Mouse (Mus musculus) hindbrain, embryonic 12.5 days (tissue): ENCODE data around the gene Prss35. TPM values are rescaled to one million over a fixed set of nuclear protein-coding genes. Genes with fewer than 3 reads are reported as not detected.

Experiments used
- ATAC-seq: fragments of 200-750 bp; cut with Nextera tagmentation; 2 replicates; pipeline ENCODE4 v1.8.0; 2017; ENCODE audit warnings: moderate TSS enrichment; ENCODE audit not compliant: low FRiP score
- H3K27ac ChIP-seq: fragments of 300-500 bp; sonication (generic); 2 replicates; pipeline ENCODE4 v1.5.1; 2016; ENCODE audit warnings: mild to moderate bottlenecking
- H3K27me3 ChIP-seq: fragments of 300-500 bp; sonication (generic); 2 replicates; pipeline ENCODE4 v1.6.1; 2016; ENCODE audit warnings: mild to moderate bottlenecking
- H3K36me3 ChIP-seq: fragments of 300-500 bp; sonication (generic); 2 replicates; pipeline ENCODE4 v1.6.1; 2016; ENCODE audit warnings: mild to moderate bottlenecking
- H3K4me1 ChIP-seq: fragments of 300-500 bp; sonication (generic); 2 replicates; pipeline ENCODE4 v1.6.1; 2016
- H3K4me2 ChIP-seq: fragments of 300-500 bp; sonication (generic); replicated peaks from 2 replicates; pipeline ENCODE4 v1.6.1; 2016; ENCODE audit warnings: mild to moderate bottlenecking
- H3K4me3 ChIP-seq: fragments of 300-500 bp; sonication (generic); 2 replicates; pipeline ENCODE4 v1.5.1; 2016; ENCODE audit warnings: mild to moderate bottlenecking
- H3K9ac ChIP-seq: fragments of 300-500 bp; sonication (generic); 2 replicates; pipeline ENCODE4 v1.6.1; 2016; ENCODE audit warnings: mild to moderate bottlenecking, moderate library complexity
- H3K9me3 ChIP-seq: fragments of 300-500 bp; sonication (generic); replicated peaks from 2 replicates; pipeline ENCODE4 v1.6.1; 2016; ENCODE audit warnings: mild to moderate bottlenecking
- WGBS: fragments of 180-500 bp; shearing (Covaris S2); methylation state at CpG from one replicate; pipeline ENCODE4 v1.1.7; 2016; 5-methylcytosine and 5-hydroxymethylcytosine counted together
- polyA plus RNA-seq: library from polyadenylated mRNA; unstranded; fragments of >200 nt; fragmentation: Nextera tagmentation; extraction: Ambion mirVana; gene quantifications from 2 replicates; pipeline ENCODE4 v1.2.1, GENCODE M21; 2016

Gene Prss35
- polyA plus RNA-seq, 1 experiment from 2014 or later, result 5.6 TPM

DNA sequence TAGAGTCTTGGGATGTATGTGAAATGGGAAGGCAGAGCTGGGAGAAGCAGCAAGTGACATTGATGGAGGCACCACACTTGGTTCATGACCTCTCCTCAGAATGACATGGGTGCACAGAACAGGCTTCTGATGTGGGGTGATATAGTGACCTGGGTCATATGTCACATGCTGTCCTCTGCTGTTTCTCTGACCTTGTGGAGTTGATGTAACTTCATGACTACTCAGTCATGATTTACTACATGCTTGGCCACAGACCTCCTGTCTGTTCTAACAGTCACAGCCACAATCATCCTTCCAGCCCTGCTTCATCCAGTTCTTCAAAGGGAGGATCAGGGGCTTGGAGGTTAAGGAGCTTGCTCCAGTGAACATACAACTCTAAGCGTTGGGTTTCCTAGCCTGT is 5.4 kb upstream of the Prss35 start:
- no peak overlapping the region for H3K4me2 ChIP-seq
- no peak overlapping the region for H3K27ac ChIP-seq
- 78% methylated on average over 1 of the region's 1 CpGs for WGBS
- H3K9me3 ChIP-seq, result no peaks in the 10 kb centered on the region
- H3K4me3 ChIP-seq, result no peak overlapping the region
- peaks cover 4% of the 10 kb centered on the region for H3K4me1 ChIP-seq
- H3K9ac ChIP-seq, result no peak overlapping the region
- H3K36me3 ChIP-seq, result no peaks in the 10 kb centered on the region
- ATAC-seq, result no peak
- H3K27me3 ChIP-seq, result no peaks in the 10 kb centered on the region

DNA sequence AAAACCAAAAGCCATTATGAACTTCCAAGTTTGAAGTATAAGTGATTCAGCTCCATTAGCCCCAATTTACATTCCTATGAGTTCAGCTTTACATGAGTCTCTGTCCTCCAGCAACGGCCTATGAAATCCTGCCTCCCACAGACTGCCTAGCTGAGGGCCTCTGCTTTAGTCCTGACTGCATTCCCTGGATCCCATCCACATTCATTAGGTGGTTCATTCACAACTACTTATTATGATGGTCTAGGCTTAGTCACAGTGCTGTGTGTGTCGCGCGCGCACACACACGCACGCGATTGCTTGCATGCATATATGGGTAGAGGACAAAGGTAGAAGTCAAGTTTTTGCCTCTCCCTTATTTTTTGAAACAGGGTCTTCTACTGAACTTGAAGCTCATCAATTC is 4.6 kb upstream of the Prss35 start:
- Histone ChIP-seq H3K4me2 (no peak overlapping the region), H3K4me3 (no peak overlapping the region), H3K9me3 (no peaks in the 10 kb centered on the region), H3K27me3 (no peaks in the 10 kb centered on the region), H3K27ac (no peak overlapping the region), H3K4me1 (peaks cover 9% of the 10 kb centered on the region), H3K36me3 (no peaks in the 10 kb centered on the region), H3K9ac (no peak overlapping the region)
- ATAC-seq, result no peak
- 95% methylated on average over 8 of the region's 8 CpGs for WGBS

- Histone ChIP-seq H3K4me2 (no peak overlapping the region), H3K36me3 (no peaks in the 10 kb centered on the region), H3K9ac (no peak overlapping the region), H3K4me3 (no peak overlapping the region), H3K4me1 (peaks cover 9% of the 10 kb centered on the region), H3K27me3 (no peaks in the 10 kb centered on the region), H3K9me3 (no peaks in the 10 kb centered on the region), H3K27ac (no peak overlapping the region)
- 28% methylated on average over 3 of the region's 3 CpGs for WGBS
- no peak for ATAC-seq
These were observed 3.5 kb upstream of the Prss35 start for GRCm38 (mm10) chr9:86739971-86740370.

DNA sequence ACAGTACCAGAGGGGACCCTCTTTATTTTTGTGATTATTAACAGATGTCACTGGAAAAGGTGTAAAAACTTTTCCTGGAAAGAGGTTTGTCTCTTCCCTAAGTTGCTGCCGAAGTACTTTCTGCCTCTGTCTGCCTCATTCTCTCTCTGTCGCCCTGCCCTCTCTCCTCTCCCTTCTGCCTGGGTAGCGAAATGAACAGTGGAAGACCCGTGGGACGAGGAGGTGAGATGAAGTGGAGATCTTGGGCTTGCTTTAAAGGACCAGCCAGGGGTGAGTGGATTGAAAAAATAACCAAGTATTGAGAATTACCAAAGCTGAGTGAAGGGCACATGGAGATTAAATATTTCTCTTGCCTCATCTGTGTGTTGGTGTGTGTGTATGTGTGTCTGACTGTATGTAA is 592 bp downstream of the Prss35 start:
- Histone ChIP-seq H3K36me3 (no peaks in the 10 kb centered on the region), H3K27me3 (no peaks in the 10 kb centered on the region), H3K4me3 (no peak overlapping the region), H3K4me2 (peak overlapping the region; percentile 68), H3K9me3 (no peaks in the 10 kb centered on the region), H3K4me1 (peaks cover 9% of the 10 kb centered on the region), H3K9ac (no peak overlapping the region), H3K27ac (no peak overlapping the region)
- WGBS, result 28% methylated on average over 5 of the region's 5 CpGs
- ATAC-seq, result no peak

DNA sequence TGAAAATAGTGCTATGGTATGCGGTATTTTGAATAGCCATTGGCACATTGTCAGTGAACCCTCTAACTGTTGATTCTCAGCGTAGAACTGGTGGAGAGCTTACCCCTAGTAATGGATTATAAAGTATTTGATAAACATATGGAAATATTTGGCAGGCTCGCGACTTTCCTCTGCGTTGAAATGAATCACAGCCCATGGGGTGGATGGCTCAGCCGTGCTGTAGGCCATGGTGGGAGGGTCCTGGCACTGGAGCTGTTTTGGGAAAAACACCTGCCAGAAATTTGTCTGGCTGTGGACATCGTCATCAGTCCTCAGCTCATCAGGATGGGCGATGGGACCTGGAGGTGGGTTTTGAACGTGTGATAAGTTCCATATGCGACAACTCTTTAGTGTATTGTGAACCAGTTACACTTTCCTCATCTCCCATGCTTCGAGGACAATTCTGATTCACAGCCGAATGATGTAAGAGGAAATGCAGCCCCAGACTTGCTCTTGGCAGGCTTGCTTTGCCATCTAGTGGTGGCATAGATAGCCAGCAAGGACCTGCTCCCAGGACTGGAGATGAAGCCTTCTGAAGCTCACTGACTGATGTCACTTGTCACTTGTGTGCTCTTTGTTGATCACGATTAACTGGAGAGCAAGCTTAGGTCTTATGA is 2.6 kb downstream of the Prss35 start:
- Histone ChIP-seq H3K9me3 (no peaks in the 10 kb centered on the region), H3K4me1 (peaks cover 9% of the 10 kb centered on the region), H3K27ac (no peak overlapping the region), H3K9ac (no peak overlapping the region), H3K4me2 (no peak overlapping the region), H3K36me3 (no peaks in the 10 kb centered on the region), H3K4me3 (no peak overlapping the region), H3K27me3 (no peaks in the 10 kb centered on the region)
- WGBS, result 37% methylated on average over 13 of the region's 13 CpGs
- peak; percentile 67 for ATAC-seq

- Histone ChIP-seq H3K9ac (no peak overlapping the region), H3K27ac (no peak overlapping the region), H3K4me1 (0 out of 2 replicates have a peak, but pooled peaks cover 3% of the 10 kb centered on the region), H3K4me3 (no peak overlapping the region), H3K9me3 (no peaks in the 10 kb centered on the region), H3K4me2 (no peak overlapping the region), H3K36me3 (peaks cover 4% of the 10 kb centered on the region; the same call in 1 of the 2 replicates), H3K27me3 (no peaks in the 10 kb centered on the region)
- WGBS, result 51% methylated on average over 8 of the region's 8 CpGs
- no peak for ATAC-seq
These were observed 19.3 kb downstream of the Prss35 start for GRCm38 (mm10) chr9:86762477-86763376.

DNA sequence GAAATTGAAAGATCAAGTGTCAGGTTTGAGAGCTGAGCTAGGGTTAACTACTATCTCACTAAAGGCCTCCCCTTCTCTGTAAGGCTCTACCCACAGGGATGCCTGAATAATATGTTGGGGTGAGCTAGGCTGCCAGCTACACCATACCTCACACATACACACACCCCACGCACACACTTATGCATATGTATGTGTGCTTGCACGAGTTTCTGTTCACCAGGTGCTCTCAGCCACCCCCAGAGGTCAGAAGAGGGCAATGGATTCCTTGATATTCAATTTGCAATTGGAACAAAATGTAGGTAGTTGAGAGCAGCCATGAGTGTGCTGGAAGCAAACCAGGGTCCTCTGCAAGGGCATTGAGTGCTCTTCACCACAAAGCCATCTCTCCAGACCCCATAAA is 20.6 kb downstream of the Prss35 start:
- no peaks in the 10 kb centered on the region for H3K27me3 ChIP-seq

DNA sequence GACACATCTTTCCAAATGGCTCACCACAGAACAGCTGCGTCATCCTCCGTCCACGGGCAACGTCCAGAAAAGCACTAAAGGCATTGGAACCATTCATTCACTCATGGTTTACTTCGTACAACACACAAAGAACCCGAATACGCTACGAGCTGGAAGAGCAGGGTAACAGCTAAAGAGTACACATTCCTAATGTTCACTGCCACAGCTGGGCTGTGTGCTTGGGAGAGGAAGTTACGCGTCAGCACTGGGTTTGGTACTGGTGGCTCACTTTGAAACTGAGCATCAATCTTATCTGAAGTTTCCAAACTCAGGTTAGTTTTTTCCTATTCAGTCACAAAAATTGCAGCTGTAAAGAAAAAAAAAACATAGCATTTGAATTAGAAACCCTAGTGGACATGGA is 23.5 kb downstream of the Prss35 start:
- 75% methylated on average over 10 of the region's 10 CpGs for WGBS
- Histone ChIP-seq H3K4me3 (no peak overlapping the region), H3K4me2 (no peak overlapping the region), H3K36me3 (peaks cover 8% of the 10 kb centered on the region; the same call in 1 of the 2 replicates), H3K27me3 (no peaks in the 10 kb centered on the region), H3K9ac (no peak overlapping the region), H3K27ac (no peak overlapping the region), H3K9me3 (no peaks in the 10 kb centered on the region), H3K4me1 (0 out of 2 replicates have a peak, but pooled peaks cover 3% of the 10 kb centered on the region)
- no peak for ATAC-seq

More for the DNA sequence above, 20.6 kb downstream of the Prss35 start:
- H3K9me3 ChIP-seq, result no peaks in the 10 kb centered on the region
- H3K4me3 ChIP-seq, result no peak overlapping the region
- H3K27ac ChIP-seq, result no peak overlapping the region
- no peak overlapping the region for H3K4me2 ChIP-seq
- no peak for ATAC-seq
- 0 out of 2 replicates have a peak, but pooled peaks cover 3% of the 10 kb centered on the region for H3K4me1 ChIP-seq
- no peak overlapping the region for H3K9ac ChIP-seq
- WGBS, result 62% methylated on average over 2 of the region's 2 CpGs
- peaks cover 4% of the 10 kb centered on the region; the same call in 1 of the 2 replicates for H3K36me3 ChIP-seq

GRCm38 (mm10) chr9:86772897-86773296 is 29.4 kb downstream of the Prss35 start:
- H3K4me3 ChIP-seq, result no peak overlapping the region
- H3K27ac ChIP-seq, result no peak overlapping the region
- 89% methylated on average over 3 of the region's 3 CpGs for WGBS
- H3K9ac ChIP-seq, result no peak overlapping the region
- 0 out of 2 replicates have a peak, but pooled peaks cover 18% of the 10 kb centered on the region for H3K36me3 ChIP-seq
- no peaks in the 10 kb centered on the region for H3K9me3 ChIP-seq
- H3K27me3 ChIP-seq, result no peaks in the 10 kb centered on the region
- H3K4me1 ChIP-seq, result no peaks in the 10 kb centered on the region
- ATAC-seq, result no peak
- H3K4me2 ChIP-seq, result no peak overlapping the region

GRCm38 (mm10) chr9:86773996-86774395 is 30.5 kb downstream of the Prss35 start:
- WGBS, result 85% methylated on average over 8 of the region's 8 CpGs
- Histone ChIP-seq H3K36me3 (0 out of 2 replicates have a peak, but pooled peaks cover 18% of the 10 kb centered on the region), H3K9ac (no peak overlapping the region), H3K4me2 (no peak overlapping the region), H3K27me3 (no peaks in the 10 kb centered on the region), H3K27ac (no peak overlapping the region), H3K4me3 (no peak overlapping the region), H3K4me1 (no peaks in the 10 kb centered on the region), H3K9me3 (no peaks in the 10 kb centered on the region)
- no peak for ATAC-seq

GRCm38 (mm10) chr9:86775374-86775773 is 31.9 kb downstream of the Prss35 start:
- 0 out of 2 replicates have a peak, but pooled peaks cover 16% of the 10 kb centered on the region for H3K36me3 ChIP-seq

GRCm38 (mm10) chr9:86777309-86777708 is 33.9 kb downstream of the Prss35 start:
- no peak overlapping the region for H3K9ac ChIP-seq
- H3K36me3 ChIP-seq, result 0 out of 2 replicates have a peak, but pooled peaks cover 16% of the 10 kb centered on the region
- H3K4me2 ChIP-seq, result no peak overlapping the region
- no peak overlapping the region for H3K27ac ChIP-seq
- no peak overlapping the region for H3K4me3 ChIP-seq
- ATAC-seq, result no peak
- H3K9me3 ChIP-seq, result no peaks in the 10 kb centered on the region
- H3K27me3 ChIP-seq, result no peaks in the 10 kb centered on the region
- H3K4me1 ChIP-seq, result no peaks in the 10 kb centered on the region
- WGBS, result 75% methylated on average over 7 of the region's 7 CpGs

More at GRCm38 (mm10) chr9:86775374-86775773, 31.9 kb downstream of the Prss35 start:
- WGBS, result 96% methylated on average over 6 of the region's 6 CpGs
- ATAC-seq, result no peak
- H3K27me3 ChIP-seq, result no peaks in the 10 kb centered on the region
- no peaks in the 10 kb centered on the region for H3K4me1 ChIP-seq
- no peak overlapping the region for H3K4me2 ChIP-seq
- H3K27ac ChIP-seq, result no peak overlapping the region
- H3K4me3 ChIP-seq, result no peak overlapping the region
- H3K9ac ChIP-seq, result no peak overlapping the region
- H3K9me3 ChIP-seq, result no peaks in the 10 kb centered on the region
